21 mouse cellular contexts compared by ENCODE assay signal in the genomic region with DNA sequence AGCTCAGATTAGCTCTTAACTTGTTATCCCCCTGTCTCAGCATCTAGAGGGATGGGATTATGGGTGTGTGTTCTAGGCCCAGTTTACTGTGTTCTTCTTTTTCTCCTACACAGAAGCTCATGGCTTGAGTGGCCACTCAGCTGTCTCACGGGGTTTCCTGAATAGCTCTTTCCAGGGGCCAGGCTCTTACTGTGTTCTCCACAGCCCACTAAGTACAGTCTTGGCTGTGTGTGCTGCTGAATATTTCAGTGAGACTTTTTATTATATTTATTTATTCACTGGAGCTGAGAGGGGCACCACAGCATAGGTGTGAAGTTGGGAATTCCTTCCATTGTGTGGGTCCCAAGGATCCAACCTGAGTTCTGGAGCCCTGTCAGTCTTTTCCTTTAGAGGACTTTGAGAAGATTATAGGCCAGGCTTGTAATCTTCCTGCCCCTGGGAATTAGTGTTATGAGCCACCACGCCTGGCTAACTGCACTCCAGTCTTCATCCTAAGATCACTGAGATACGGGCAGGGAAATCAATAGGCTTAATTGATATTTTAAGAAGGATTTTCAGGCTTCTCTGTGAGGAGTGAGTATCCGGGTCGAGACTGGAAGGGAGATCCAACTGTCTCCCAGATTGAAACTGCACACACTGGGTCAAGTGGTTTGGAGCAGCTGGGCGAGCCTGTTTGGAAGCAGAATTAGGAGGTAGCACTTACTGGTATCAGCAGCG.
DNase-seq lines count a peak whose midpoint lies in the region; ATAC-seq and TF ChIP-seq lines count a peak whose summit lies in the region.
"Had no signal": no experiment of that assay in that cellular context is flagged by ENCODE, and none has a peak within 500 bp of the region (broad histone marks: within the 10 kb centered on the region; RNA-seq: fewer than 3 reads in every experiment).

No protein-coding gene starts in this region.

- intact Hi-C loops in heart, postnatal 25 days (cut with DNase I) = loop anchor here (2.0 to 10.0 kb wide), 2 partner anchors 69 to 187 kb away; no protein-coding TSS in a partner anchor

- H3K4me2 ChIP-seq in lung, postnatal 0 days (replicated peaks; ENCODE audit: low read depth, low read length) = no peak overlapping the region
- H3K4me2 ChIP-seq: heart, embryonic 13.5 days; hindbrain, embryonic 12.5 days had no signal

- no peak overlapping the region for H3K9ac ChIP-seq in lung, postnatal 0 days (replicated peaks; ENCODE audit: low read depth)
- H3K9ac ChIP-seq: heart, embryonic 13.5 days; hindbrain, embryonic 12.5 days had no signal

- H3K36me3 ChIP-seq in lung, postnatal 0 days (ENCODE audit: insufficient read depth, low read length) = no peaks in the 10 kb centered on the region
- H3K36me3 ChIP-seq: embryonic facial prominence, embryonic 10.5 days; G1E; heart, embryonic 13.5 days; hindbrain, embryonic 12.5 days had no signal

- ATAC-seq in lung, postnatal 0 days = peak; percentile 71
- ATAC-seq: CD4-positive, CD25-positive, alpha-beta regulatory T cell, adult 4 months; hindbrain, embryonic 16.5 days; inflammation-experienced regulatory T-cells, adult 6 months had no signal

- no peak for TF ChIP-seq EP300 in lung, postnatal 0 days (IDR thresholded peaks at IDR 0.05)

- WGBS in lung, postnatal 0 days = 61% methylated on average over 7 of the region's 7 CpGs

- H3K27me3 ChIP-seq in lung, postnatal 0 days (replicated peaks; ENCODE audit: insufficient read depth, low read length) = no peaks in the 10 kb centered on the region
- H3K27me3 ChIP-seq: heart, embryonic 13.5 days; hindbrain, embryonic 12.5 days had no signal

- no peak overlapping the region for H3K27ac ChIP-seq in lung, postnatal 0 days (ENCODE audit: low read length)
- H3K27ac ChIP-seq: embryonic facial prominence, embryonic 10.5 days; heart, adult 2 months; heart, embryonic 13.5 days; hindbrain, embryonic 12.5 days had no signal

- no peak overlapping the region for H3K4me3 ChIP-seq in lung, postnatal 0 days (ENCODE audit: low read depth, low read length)
- H3K4me3 ChIP-seq: embryonic facial prominence, embryonic 10.5 days; heart, adult 2 months; heart, embryonic 13.5 days; hindbrain, embryonic 12.5 days had no signal

- H3K9me3 ChIP-seq in lung, postnatal 0 days (ENCODE audit: low read length) = no peaks in the 10 kb centered on the region
- H3K9me3 ChIP-seq: embryonic facial prominence, embryonic 10.5 days; heart, embryonic 13.5 days; hindbrain, embryonic 12.5 days had no signal

- no peak for TF ChIP-seq CTCF in lung, postnatal 0 days (IDR thresholded peaks at IDR 0.05)

- peak; percentile 2 for DNase-seq in adrenal gland, postnatal 10 days
- no peak for DNase-seq in adrenal gland, postnatal 36 days
- DNase-seq in heart, adult 11 months = peak; percentile 43
- no peak for DNase-seq in heart, postnatal 25 days (ENCODE audit: low spot score)
- no peak for DNase-seq in lung, postnatal 0 days (ENCODE audit: low spot score)
- no peak for DNase-seq in lung, postnatal 25 days (ENCODE audit: low spot score)
- no peak for DNase-seq in Muller cell, postnatal 12 days (ENCODE audit: inconsistent ontology term)
- DNase-seq: adrenal gland, postnatal 14 days; B cell, adult 2 months; cerebellum, adult 2 months; gastrocnemius, postnatal 10 days; heart, adult 2 months; heart, postnatal 4 days; kidney, adult 18-20 months had no signal

- no peaks in the 10 kb centered on the region for H3K4me1 ChIP-seq in lung, postnatal 0 days (ENCODE audit: insufficient read depth, low read depth, low read length)

Comparison
In these comparisons a context has a peak if more than half of its experiments do, and no peak if none do; other contexts are left out.
1. DNase-seq: peak in adrenal gland, postnatal 10 days (single experiment) and heart, adult 11 months (single experiment); none in adrenal gland, postnatal 36 days (0 of 2), heart, postnatal 25 days (single experiment), lung, postnatal 0 days (single experiment), lung, postnatal 25 days (single experiment) and Muller cell, postnatal 12 days (single experiment).